Mouse (Mus musculus): ENCODE data around the gene Neurl1a. TPM values are rescaled to one million over a fixed set of nuclear protein-coding genes. Genes with fewer than 3 reads are reported as not detected.

Gene Neurl1a
- polyA plus RNA-seq, 1 experiment from 2014 or later: 3.9 TPM

GRCm38 (mm10) chr19:47225791-47226190 is 47.2 kb downstream of the Neurl1a start:
- Histone ChIP-seq H3K27me3 (ENCODE audit: control insufficient read depth, insufficient read depth, low read length) (no peaks in the 10 kb centered on the region), H3K4me3 (ENCODE audit: low read depth, low read length) (no peak overlapping the region), H3K9ac (ENCODE audit: low read length) (no peak overlapping the region), H3K4me1 (replicated peaks; ENCODE audit: control insufficient read depth, insufficient read depth) (no peaks in the 10 kb centered on the region), H3K4me2 (replicated peaks; ENCODE audit: low read depth) (no peak overlapping the region), H3K27ac (replicated peaks) (no peak overlapping the region), H3K9me3 (ENCODE audit: control insufficient read depth, low read length) (no peaks in the 10 kb centered on the region), H3K36me3 (ENCODE audit: control insufficient read depth, insufficient read depth, low read length) (no peaks in the 10 kb centered on the region)
- WGBS: 87% methylated on average over 5 of the region's 5 CpGs
- ATAC-seq (ENCODE audit: low FRiP score, low TSS enrichment) (no peak), DNase-seq (ENCODE audit: low spot score) (no peak)
- TF ChIP-seq CTCF (IDR thresholded peaks at IDR 0.05; ENCODE audit: low read depth) (no peak), EP300 (optimal IDR thresholded peaks at IDR 0.05) (no peak)

GRCm38 (mm10) chr19:47228725-47229252 is 50.2 kb downstream of the Neurl1a start:
- Histone ChIP-seq H3K4me1 (replicated peaks; ENCODE audit: control insufficient read depth, insufficient read depth) (no peaks in the 10 kb centered on the region), H3K27ac (replicated peaks) (peak overlapping the region; percentile 73), H3K4me3 (ENCODE audit: low read depth, low read length) (peak overlapping the region; percentile 30), H3K9ac (ENCODE audit: low read length) (0 out of 2 replicates have a peak overlapping the region, but pooled peaks have one; percentile 31), H3K36me3 (ENCODE audit: control insufficient read depth, insufficient read depth, low read length) (no peaks in the 10 kb centered on the region), H3K27me3 (ENCODE audit: control insufficient read depth, insufficient read depth, low read length) (no peaks in the 10 kb centered on the region), H3K9me3 (ENCODE audit: control insufficient read depth, low read length) (no peaks in the 10 kb centered on the region), H3K4me2 (replicated peaks; ENCODE audit: low read depth) (peak overlapping the region; percentile 57)
- WGBS: 5% methylated on average over 15 of the region's 17 CpGs
- peak; percentile 79 for ATAC-seq (ENCODE audit: low FRiP score, low TSS enrichment)
- TF ChIP-seq CTCF (IDR thresholded peaks at IDR 0.05; ENCODE audit: low read depth) (peak; percentile 19), EP300 (optimal IDR thresholded peaks at IDR 0.05) (no peak)
- DNase-seq (ENCODE audit: low spot score): peak; percentile 67

- no peaks in the 10 kb centered on the region for H3K4me1 ChIP-seq (replicated peaks; ENCODE audit: control insufficient read depth, insufficient read depth)
- no peaks in the 10 kb centered on the region for H3K36me3 ChIP-seq (ENCODE audit: control insufficient read depth, insufficient read depth, low read length)
- ATAC-seq (ENCODE audit: low FRiP score, low TSS enrichment) (no peak), DNase-seq (ENCODE audit: low spot score) (no peak)
- peak overlapping the region; percentile 57 for H3K4me2 ChIP-seq (replicated peaks; ENCODE audit: low read depth)
- H3K27me3 ChIP-seq (ENCODE audit: control insufficient read depth, insufficient read depth, low read length): no peaks in the 10 kb centered on the region
- H3K9ac ChIP-seq (ENCODE audit: low read length): 0 out of 2 replicates have a peak overlapping the region, but pooled peaks have one; percentile 31
- H3K9me3 ChIP-seq (ENCODE audit: control insufficient read depth, low read length): no peaks in the 10 kb centered on the region
- TF ChIP-seq CTCF (IDR thresholded peaks at IDR 0.05; ENCODE audit: low read depth) (no peak), EP300 (optimal IDR thresholded peaks at IDR 0.05) (no peak)
- H3K27ac ChIP-seq (replicated peaks): peak overlapping the region; percentile 73; the same call in 1 of the 2 replicates
- H3K4me3 ChIP-seq (ENCODE audit: low read depth, low read length): peak overlapping the region; percentile 30; the same call in 1 of the 2 replicates
- WGBS: 55% methylated on average over 5 of the region's 5 CpGs
These were observed 50.8 kb downstream of the Neurl1a start for GRCm38 (mm10) chr19:47229461-47229860.

- ATAC-seq (ENCODE audit: low FRiP score, low TSS enrichment) (no peak), DNase-seq (ENCODE audit: low spot score) (no peak)
- H3K36me3 ChIP-seq (ENCODE audit: control insufficient read depth, insufficient read depth, low read length): no peaks in the 10 kb centered on the region
- WGBS: 85% methylated on average over 7 of the region's 7 CpGs
- H3K27ac ChIP-seq (replicated peaks): no peak overlapping the region
- no peak for TF ChIP-seq EP300 (optimal IDR thresholded peaks at IDR 0.05)
- TF ChIP-seq CTCF (IDR thresholded peaks at IDR 0.05; ENCODE audit: low read depth): no peak
- H3K4me2 ChIP-seq (replicated peaks; ENCODE audit: low read depth): no peak overlapping the region
- H3K4me1 ChIP-seq (replicated peaks; ENCODE audit: control insufficient read depth, insufficient read depth): no peaks in the 10 kb centered on the region
- H3K4me3 ChIP-seq (ENCODE audit: low read depth, low read length): no peak overlapping the region
- no peaks in the 10 kb centered on the region for H3K9me3 ChIP-seq (ENCODE audit: control insufficient read depth, low read length)
- no peaks in the 10 kb centered on the region for H3K27me3 ChIP-seq (ENCODE audit: control insufficient read depth, insufficient read depth, low read length)
- H3K9ac ChIP-seq (ENCODE audit: low read length): no peak overlapping the region
These were observed 51.5 kb downstream of the Neurl1a start for GRCm38 (mm10) chr19:47230082-47230481.

GRCm38 (mm10) chr19:47230682-47231081 is 52.1 kb downstream of the Neurl1a start:
- TF ChIP-seq CTCF (IDR thresholded peaks at IDR 0.05; ENCODE audit: low read depth) (no peak), EP300 (optimal IDR thresholded peaks at IDR 0.05) (no peak)

GRCm38 (mm10) chr19:47231389-47231788 is 52.8 kb downstream of the Neurl1a start:
- no peak for TF ChIP-seq EP300 (optimal IDR thresholded peaks at IDR 0.05)
- TF ChIP-seq CTCF (IDR thresholded peaks at IDR 0.05; ENCODE audit: low read depth): no peak
- Histone ChIP-seq H3K9ac (ENCODE audit: low read length) (no peak overlapping the region), H3K9me3 (ENCODE audit: control insufficient read depth, low read length) (no peaks in the 10 kb centered on the region), H3K4me2 (replicated peaks; ENCODE audit: low read depth) (no peak overlapping the region), H3K4me3 (ENCODE audit: low read depth, low read length) (no peak overlapping the region), H3K36me3 (ENCODE audit: control insufficient read depth, insufficient read depth, low read length) (no peaks in the 10 kb centered on the region), H3K4me1 (replicated peaks; ENCODE audit: control insufficient read depth, insufficient read depth) (no peaks in the 10 kb centered on the region), H3K27ac (replicated peaks) (no peak overlapping the region), H3K27me3 (ENCODE audit: control insufficient read depth, insufficient read depth, low read length) (no peaks in the 10 kb centered on the region)
- DNase-seq (ENCODE audit: low spot score) (no peak), ATAC-seq (ENCODE audit: low FRiP score, low TSS enrichment) (no peak)
- 86% methylated on average over 6 of the region's 6 CpGs for WGBS

More at GRCm38 (mm10) chr19:47230682-47231081, 52.1 kb downstream of the Neurl1a start:
- H3K4me2 ChIP-seq (replicated peaks; ENCODE audit: low read depth): no peak overlapping the region
- H3K27ac ChIP-seq (replicated peaks): no peak overlapping the region
- no peaks in the 10 kb centered on the region for H3K36me3 ChIP-seq (ENCODE audit: control insufficient read depth, insufficient read depth, low read length)
- H3K9me3 ChIP-seq (ENCODE audit: control insufficient read depth, low read length): no peaks in the 10 kb centered on the region
- no peak for DNase-seq (ENCODE audit: low spot score)
- H3K9ac ChIP-seq (ENCODE audit: low read length): no peak overlapping the region
- ATAC-seq (ENCODE audit: low FRiP score, low TSS enrichment): no peak
- WGBS: 89% methylated on average over 8 of the region's 8 CpGs
- H3K4me3 ChIP-seq (ENCODE audit: low read depth, low read length): no peak overlapping the region
- H3K4me1 ChIP-seq (replicated peaks; ENCODE audit: control insufficient read depth, insufficient read depth): no peaks in the 10 kb centered on the region
- H3K27me3 ChIP-seq (ENCODE audit: control insufficient read depth, insufficient read depth, low read length): no peaks in the 10 kb centered on the region

Measured in stomach, postnatal 0 days (tissue).